Mouse (Mus musculus) granulocyte monocyte progenitor cell, adult 5-6 weeks (primary cell): ENCODE data around the gene Ackr2. TPM values are rescaled to one million over a fixed set of nuclear protein-coding genes. Genes with fewer than 3 reads are reported as not detected.

Experiments used
- ATAC-seq: replicated peaks from 2 replicates; pipeline ENCODE4 v1.8.0; 2016; ENCODE audit warnings: mild to moderate bottlenecking, moderate TSS enrichment, inconsistent platforms; ENCODE audit not compliant: poor library complexity, severe bottlenecking
- total RNA-seq, 2 experiments: library from RNA; stranded (forward) in 1 of 2; stranded (reverse) in 1 of 2; fragments of 200-712, 200-1000 nt in 1 of 2; fragments of >200 nt in 1 of 2; fragmentation: Nextera tagmentation in 1 of 2; gene quantifications; 2 replicates each; pipeline ENCODE4 v1.2.3; 2014 to 2017

Ackr2 gene
- total RNA-seq, 2 experiments from 2014 or later, result not detected

DNA sequence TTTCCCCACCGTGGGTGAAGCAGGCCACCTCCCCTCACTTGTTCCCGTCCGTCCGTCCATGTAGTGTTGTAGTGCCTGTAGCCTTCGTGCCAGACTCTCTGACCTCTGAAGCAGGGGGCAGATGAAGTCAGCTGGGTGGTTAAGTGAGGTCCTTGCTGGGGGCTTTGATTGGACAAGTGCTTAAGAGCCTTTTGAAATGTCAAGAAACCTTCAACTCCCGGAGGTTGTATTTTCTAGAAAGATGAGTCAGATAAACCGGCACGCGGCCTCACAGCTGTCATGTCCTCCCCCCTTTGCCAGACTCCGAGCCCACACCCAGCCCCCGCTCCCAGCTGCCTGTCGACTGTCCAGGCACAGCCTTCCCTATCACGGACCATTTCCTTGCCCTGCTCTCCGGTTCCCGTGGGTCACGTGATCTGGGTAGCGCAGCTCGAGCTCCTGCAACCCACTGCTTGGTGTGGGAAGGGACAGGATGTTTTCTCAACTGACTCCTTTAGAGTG, 7.7 kb upstream of the Ackr2 start:
- ATAC-seq, result peak; percentile 58

DNA sequence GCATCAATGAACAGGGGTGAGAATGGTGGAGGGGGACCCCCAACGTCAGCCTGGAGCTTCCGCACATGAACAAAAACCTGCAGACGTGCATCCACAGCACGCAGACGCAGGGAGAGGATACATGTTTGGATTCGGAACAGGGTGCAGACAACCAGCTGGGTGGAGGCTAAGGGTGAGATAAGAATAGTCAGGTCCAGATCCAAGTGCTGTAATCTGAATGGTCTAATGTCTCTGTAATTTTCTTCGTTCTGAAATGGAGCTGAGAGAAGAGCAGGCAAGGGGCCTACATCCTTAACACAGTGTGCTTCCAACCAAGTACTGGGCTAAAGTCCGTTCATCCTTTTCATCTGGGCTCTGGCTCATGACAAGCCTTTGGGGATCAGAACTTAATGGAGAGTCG, 6.9 kb upstream of the Ackr2 start:
- ATAC-seq, result no peak

DNA sequence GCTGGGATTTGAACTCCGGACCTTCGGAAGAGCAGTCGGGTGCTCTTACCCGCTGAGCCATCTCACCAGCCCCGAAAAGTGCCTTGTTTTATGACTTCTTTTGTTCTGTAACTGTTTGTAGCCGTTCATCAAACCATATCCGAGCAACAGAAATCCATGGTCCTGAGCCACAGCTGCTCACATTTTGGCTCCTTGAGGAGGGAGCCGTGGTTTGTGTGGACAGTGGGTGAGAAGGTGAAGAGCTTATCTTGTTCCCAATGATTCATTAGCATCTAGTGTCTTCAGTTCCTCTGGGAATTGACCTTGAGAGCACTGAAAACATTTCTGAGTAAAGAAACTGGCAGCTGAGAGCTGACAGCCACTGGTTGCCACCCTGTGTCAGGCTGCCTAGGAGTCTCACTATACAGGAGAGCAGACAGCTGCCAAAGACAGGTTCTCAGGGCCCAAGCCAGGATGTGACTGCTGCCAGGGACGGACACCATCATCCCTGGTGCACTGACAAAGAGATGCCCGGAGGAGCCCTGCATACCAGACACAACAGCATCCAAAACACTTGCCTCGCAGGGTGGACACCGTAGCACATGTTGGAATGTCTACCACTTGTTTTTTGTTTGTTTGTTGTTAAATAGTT, 6.0 kb upstream of the Ackr2 start:
- ATAC-seq, result no peak

DNA sequence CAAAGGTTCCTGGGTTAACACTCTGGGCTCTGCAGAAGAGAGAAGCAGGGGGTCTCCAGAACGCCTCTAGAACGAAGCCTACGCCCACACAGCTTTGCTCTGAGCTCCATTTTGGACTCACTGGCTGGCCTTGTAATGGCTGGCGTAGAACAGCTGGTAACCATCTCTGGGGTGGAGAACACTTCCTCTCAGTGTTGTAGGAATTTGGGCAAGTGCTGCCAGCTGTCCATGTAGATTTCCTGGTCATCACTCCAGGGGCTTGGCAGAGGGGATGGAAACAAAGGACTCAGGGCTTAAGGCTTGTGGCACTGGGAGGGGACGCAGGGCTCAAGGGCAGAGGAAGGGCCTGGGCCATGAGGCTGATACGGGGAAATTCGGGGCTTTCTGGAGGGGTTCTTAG, 3.7 kb upstream of the Ackr2 start:
- ATAC-seq, result no peak

DNA sequence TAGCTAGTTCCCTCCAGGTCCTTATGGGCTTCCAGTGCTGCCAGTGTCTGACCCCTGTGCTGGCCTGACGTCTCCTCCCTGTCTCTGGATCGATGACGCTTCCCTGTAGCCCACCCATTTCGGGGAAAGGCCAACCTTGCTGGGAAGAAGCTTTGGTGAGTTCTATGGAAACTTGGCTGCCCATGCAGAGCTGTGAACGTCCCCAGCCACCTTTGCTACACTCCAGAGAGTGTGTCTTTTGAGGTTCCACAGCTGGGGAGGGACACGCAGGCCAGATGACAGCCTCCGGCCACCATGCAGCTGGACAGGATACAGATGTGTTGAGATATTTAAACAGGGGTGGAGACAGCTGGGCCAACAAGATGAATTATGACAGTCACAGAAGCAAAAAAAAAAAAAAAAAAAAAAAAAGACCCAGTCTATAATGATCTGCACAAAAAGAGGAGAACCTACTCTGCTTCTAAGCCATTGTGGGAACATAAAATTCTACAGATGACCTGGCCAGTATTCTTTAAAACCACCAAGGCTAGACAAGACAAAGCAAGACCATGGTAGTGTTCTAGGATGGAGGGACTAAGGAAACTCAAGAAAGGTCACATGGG, 2.7 kb upstream of the Ackr2 start:
- ATAC-seq, result no peak

DNA sequence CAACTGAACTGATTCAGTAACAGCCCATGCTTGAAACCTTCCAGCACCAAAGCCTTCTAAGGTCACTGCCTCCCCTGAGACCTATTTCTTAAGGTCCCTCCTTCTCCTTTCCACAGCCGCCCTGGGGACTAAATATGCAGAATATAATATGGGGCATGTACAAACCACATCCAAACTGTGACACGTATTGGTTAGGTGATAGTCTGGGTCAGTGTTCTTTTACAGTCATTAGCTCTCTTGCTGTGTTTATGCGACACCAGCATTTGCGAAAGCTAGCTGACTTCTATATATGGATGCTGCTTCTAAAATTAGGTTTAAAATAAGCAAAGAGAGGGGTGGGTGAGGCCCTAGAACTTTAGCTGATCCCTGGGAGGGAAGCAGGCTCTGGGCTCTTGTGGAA, 1.3 kb upstream of the Ackr2 start:
- ATAC-seq, result no peak

DNA sequence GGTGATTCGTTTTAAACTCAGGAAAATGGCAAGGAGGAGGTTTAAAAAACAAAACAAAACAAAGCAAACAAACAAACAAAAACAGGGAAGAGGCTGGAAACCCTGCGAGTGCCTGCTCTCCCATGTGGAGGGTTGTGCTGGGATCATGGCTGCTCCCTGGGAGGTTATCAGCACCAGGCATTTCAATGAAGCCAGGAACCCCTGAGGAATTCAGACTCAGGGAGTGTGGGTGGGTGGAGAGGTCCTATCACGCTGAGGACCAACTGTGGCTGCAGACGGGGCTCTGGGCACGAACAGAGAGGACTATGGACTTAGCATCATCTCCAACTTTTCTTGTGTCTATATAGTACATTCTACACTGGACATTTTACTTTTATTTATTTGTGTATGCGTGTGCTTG, 1.2 kb downstream of the Ackr2 start:
- no peak for ATAC-seq

DNA sequence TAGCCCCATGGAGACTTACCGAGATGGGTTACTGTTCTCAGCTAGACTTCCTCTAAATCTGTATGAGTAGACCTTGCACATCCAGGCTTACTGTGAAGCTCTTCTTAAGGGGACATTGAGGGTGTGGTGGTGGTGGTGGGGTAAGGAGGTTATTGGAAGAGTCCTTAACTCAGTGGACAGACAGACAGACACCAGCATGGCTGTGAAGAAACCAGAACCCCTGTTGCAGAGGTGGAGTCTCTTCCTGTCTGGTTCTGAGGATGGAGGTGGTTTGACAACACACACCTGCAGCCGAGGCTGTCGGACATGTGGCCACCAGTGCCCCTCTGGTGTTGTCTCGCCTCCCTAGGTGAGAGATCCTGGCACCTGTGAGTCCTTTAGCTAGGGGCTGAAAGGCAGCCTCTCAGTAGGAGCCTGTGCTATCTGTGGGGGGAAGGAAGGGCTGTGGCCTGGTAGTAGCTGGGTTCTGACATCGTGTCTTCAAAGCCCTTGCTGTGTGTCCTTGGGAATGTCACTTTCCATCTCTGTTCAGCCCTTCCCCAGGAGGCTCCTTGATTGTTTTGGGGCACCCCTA, 2.2 kb downstream of the Ackr2 start:
- no peak for ATAC-seq

DNA sequence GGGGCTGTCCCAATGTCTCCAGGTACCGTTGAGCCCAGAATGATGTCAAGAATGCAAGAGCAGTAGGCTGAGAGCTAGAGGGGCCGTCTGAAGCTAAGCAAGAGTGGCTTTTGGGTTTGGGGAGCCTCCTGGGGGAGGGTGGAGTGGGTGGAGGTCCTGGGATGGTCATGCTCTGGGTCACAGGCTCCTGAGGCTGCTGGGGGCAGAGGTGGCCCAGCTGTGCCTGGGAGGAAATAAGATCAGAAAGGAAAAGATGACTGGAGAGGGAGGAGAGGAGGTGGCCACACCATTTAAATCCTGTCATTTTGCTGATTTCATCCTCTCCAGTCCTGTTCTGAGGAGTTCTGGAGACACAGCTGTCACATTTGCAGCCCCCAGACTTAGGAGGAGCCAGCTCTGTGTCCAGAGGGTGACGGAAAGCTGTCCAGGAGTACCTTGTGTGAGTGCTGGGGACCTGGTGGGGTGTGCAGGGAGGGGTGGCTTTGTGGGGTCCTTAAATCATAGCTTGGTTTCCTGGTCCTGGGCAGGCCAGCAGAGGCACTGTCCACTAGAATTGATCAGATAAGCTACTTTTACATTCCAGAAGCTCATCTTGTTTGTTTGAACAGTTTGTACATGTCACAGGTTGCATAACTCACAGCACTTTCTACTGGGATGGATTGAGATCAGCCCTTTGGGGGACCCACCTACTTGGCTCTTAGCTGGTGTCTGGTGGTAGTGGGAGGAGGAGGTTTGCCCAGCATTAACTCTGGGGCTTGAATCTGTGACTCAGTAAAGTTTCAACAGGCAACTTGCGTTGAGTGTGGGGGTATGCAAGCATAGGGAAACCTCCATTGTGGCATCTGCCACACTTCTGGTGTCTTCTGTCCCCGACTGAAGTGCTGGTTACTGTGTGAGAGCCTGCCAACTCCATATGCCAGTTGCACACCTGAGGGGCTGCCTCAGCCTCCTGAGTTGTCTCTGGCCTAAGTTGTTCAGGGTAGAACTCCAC, 3.9 kb downstream of the Ackr2 start:
- no peak for ATAC-seq

DNA sequence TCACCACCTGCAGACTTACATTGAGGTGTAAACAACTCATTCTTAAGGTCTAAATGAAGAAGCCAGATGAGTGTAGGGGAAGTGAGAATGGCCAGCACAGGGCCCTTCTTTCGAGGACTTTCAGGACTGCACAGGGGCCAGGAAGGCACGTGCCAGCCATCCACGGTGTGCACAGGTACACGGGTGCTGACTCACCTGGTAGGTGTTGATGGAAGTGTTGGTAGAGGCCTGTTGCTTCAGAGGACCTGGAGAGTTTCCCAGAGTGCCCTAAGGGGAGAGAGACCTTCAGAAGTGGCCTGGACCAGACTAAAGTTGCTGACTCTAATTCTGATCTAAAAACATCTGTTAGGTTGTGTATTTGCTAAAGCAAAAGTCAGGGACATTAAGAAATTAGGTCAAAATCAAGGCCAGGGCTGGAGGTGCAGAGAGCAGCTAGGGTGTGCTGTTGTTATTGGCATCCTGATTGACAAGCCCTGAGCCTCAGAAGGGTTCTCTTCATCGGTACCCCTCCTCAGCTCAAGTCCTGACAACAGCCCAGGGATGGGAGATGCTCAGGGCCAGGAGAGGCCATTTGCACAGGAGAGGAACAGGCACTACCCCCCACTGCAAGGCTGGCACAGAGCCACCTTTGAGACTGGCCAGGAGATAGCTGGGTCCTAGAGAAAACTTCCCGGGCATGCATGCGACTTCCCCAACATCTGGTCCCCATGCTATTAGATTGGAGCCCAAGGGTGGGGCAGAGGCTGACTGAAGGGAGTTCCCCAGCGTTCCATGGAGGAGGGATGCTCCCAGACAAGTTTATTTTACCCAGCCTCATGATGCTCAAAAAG, 5.5 kb downstream of the Ackr2 start:
- ATAC-seq, result 0 out of 2 replicates have a peak, but pooled peaks have one; percentile 7

DNA sequence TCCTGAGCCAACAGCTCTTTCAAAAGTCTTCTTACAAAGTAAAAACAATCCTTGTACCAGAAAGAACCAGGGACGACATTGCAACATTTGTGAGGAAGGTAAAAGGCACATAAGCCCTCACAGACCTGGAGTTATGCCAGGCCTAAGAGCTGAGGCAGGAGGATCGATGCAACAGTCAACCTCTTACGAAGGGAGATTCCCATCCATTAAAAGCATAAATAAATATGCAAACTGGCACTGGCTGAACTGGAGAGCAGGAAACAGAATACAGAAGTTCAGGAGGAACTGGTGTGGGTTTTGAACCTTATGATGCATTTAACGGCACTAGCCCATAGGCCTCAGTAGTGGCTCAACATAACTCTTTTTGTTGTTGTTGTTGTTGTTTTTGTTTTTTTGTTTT, 6.2 kb downstream of the Ackr2 start:
- ATAC-seq, result peak; percentile 39

DNA sequence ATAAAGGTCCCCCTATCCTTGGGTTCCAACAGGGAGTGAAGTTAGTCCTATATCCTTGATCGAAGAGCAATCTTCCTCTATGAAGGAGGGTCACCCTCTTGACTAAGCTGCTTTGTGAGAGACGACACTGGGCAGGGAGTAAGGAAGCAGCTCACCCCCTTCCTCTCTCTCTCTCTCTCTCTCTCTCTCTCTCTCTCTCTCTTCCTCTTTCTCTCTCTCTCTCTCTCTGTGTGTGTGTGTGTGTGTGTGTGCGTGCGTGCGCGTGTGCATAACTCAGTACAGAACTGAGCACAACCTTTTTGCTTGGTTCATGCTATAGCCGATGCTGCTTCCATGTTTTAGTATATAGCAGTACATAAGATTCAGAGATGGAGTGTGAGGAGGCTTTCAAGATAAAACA, 6.8 kb downstream of the Ackr2 start:
- 0 out of 2 replicates have a peak, but pooled peaks have one; percentile 15 for ATAC-seq

DNA sequence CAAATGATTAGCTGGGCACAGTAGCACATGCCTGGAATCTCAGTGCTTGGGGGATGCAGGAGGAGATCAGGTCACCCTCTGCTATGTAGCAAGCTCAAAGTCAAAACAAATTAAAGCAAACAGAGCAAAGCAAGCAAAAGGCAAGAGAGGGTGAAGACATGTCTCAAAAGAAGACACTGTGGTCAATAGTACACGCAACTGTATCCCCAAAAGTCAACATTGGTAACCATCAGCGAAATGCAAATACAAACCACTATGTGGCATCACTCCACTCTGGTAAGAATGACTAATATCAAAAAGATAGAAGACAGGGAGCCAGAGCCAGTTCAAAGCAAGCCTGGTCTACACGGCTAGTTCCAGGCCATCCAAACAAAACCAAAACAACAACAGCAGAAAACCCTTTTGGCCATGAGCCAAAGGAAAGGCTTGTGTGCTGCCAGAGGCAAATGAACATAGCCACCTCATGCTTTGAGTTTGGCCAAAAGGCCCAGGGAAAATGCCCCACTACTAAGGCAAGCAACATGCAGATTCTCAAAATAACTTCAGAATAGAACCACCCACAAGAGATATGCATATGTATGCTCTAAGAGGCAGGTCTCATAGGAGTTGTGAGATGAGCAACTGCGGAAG, 7.5 kb downstream of the Ackr2 start:
- ATAC-seq, result no peak

DNA sequence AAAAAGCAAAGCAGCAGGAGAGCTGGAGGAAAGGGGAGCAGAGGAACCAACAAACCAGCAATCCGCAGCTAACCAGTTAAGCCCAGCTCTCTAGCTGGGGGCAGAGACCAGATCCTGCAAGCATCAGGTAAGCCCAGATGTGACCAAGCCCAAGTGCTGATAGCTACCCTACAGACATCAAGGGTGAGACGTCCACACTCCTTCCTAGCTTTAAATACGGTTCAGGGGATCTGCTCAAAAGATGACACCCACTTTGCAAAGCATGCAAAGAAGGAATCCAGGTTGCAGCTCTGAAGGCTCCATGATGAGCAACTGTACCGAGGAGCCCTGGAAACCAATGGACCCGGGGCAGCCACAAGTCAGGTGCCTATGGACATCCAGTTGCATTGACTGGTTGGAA, 8.3 kb downstream of the Ackr2 start:
- ATAC-seq, result no peak

DNA sequence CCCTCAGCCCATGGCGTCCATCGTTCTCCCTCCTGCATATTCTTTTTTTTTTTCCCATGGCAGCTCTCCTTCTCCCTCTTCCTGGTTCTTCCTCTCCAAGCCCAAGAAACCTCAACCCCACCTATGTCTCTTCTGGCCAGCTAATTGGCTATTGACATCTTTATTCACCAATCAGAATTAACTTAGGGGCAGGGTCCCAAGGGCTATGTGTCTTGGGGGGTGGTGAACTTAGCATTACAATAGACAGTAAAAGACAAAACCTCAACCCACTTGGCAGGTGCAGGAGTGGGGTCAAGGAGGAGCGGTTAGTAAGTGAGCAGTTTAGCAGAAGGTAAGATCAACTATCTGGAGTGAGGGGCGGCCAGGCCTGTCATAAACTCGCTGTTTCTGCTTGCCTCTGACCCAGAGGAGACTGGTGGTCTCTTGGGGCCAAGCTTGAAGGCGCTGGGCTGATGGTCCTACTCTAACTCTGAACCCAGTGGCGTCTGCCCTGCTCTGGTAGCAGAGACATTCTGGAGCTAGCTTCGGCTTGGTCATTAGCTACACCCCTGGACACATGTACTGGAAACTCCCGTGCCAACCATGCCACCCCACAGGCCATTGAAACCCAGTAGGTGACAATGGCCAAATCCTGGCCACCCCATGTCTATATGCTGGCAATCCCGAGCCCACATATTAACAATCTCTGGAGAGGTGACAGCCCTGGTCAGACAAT, 9.4 kb downstream of the Ackr2 start:
- ATAC-seq, result no peak

DNA sequence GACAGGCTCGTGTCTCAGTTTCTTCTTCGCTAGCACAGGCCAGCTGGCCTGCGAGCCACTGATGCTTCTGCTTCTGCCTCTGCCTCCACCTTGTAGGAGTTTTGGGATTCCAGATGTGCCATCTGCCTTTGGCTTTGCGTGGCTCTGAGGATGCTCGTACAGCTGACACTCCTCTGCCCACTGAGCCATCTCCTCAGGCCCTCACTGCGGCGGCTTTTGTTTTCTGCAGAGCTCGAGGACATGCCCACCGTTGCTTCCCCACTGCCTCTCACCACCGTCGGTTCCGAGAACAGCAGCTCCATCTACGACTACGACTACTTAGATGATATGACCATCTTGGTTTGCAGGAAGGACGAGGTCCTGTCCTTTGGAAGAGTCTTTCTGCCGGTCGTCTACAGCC, 10.2 kb downstream of the Ackr2 start:
- no peak for ATAC-seq

DNA sequence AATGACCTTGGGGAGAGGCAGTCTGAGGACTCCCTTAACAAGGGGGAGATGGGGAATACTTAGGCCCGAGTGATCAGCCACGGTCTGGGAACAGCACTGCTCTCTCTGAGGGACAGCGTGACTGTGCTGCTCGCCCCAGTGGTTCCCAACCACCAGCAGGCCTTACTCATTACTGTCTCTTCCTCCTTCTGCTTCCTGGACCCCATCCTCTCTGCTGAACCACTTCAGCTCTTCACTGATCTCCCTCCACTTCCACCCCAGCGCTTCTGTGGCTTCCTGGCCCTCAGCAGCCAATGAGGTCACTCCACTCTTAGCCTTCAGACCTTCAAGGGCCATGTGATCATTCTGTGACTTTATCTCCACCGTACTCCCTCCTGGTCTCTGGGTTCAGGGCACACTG, 11.5 kb downstream of the Ackr2 start:
- peak; percentile 80 for ATAC-seq

DNA sequence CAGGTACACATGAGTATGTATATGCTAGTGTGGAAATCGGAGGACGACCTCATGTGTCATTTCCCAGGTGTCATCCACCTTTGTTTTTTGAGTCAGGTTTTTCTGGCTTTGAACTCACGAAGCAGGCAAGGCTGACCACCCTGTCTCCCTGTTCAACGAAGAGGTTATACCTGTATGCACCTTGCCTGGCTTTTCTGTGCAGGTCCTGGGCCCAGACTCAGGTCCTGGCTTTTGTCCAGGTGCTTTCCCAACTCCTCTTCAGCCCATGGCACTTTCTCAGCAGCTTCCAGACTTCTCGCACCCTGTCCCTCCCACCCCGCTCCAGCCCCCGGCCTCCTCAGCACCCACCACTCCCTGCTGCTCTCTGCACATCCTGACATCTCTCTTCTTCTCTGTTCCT, 13.0 kb downstream of the Ackr2 start:
- no peak for ATAC-seq

DNA sequence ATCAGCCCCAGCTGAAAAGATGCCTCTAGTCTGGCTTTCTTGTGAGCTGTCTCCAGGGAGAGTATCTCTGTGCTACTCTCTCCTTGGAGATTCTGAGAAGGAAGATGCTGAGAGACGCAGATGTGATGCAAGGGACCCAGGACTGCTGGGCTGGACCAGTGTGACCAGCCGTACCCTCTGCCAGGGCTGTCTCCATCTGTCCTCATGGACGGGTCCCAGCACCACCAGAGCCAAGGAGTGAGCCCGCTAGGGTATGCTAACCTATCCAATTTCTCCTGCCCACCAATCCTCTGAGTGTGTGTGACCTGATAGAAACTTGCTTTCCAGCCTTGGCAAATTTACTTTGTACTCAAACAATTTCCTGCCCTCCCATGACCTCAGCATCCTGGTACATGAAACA, 14.6 kb downstream of the Ackr2 start:
- ATAC-seq, result no peak
